Mouse (Mus musculus) lung, adult 18-20 months (tissue): ENCODE measurements at regions not wholly inside any gene's neighbourhood (a gene's known extent, or its start where the extent isn't known, plus 50 kb on each side); places are given as distances from the start of the nearest gene placed in this dataset.

Experiments used
- DNase-seq, 2 experiments: peaks; one replicate each; pipeline ENCODE4 v3.0.0; 2022; ENCODE audit warnings: mixed read lengths in 2 of 2

DNA sequence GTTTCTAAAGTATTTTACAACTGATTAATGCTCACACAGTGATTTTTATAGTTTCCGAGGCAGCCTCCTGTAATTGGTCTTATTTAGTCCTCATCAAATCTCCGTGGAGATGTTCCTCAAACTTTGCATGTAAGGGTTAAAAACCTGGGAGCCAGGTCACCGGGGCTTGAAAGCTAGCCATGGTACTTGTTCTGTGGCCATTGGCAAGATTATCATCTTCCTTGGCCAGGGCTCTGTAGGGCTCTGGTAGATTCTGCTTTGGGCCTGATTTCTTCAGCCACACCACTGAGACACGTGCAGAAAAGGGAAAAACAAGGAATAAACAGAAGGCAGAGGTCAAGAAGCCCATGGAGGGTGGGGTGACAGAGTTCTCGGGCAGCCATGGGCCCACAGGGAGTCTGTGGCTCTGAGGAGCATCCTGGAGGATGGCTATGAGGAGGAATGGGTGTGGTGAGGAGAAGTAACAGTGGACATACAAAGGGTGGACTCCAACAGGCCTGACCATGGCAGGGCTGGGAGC is 50.7 kb upstream of the Eps8l3 start:
- DNase-seq, result no peak

GRCm38 (mm10) chr3:107825468-107825867 is 51.6 kb upstream of the Eps8l3 start:
- DNase-seq, result no peak

DNA sequence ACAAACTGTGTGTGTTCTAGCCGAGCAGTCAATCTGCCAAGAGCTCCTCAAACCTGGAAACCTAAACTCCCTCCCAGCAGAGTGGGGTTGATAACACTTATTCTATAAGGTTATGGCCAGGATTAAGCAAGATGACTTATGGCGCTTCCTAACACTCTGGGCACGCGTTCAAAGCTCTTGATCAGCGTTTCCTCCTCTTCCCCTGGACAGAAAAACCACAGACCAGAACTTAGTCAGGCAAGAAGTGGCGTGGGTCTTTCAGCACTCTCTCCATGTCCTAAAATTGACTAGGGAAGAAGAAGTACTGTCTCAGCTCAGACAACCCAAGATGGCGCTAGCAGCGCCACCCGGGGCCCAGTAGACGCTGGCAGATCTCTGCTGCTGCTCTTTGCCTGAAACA is 52.7 kb upstream of the Eps8l3 start:
- DNase-seq, result no peak

DNA sequence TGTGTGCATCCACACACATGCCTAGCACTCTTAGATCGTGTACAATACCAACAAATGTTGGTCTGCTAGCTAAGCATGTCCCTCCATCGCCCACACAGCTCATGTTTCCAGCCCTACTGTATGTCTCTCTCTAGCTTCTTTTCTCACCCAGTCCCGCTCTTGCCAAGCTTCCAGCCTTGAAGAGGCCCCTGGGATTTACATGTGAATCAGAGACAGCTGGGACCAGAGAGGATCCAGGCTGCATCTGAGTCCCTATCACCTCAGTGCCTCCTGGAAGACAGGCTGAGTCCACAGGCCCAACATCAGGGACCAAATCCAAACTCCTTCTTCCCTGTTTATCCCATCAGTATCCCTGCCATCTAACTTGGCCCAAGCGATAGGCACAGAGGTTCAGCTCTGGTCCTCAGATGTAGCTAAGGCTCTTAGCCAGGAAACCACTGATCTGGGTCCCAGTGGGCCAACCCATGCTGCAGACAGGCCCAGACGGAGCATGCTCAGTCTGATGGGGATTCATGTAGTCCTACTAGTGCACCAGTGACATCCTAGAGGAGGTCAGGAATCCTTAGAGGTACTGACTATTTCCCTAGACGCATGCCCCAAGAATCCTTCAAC is 53.3 kb upstream of the Eps8l3 start:
- DNase-seq, result no peak

- no peak for DNase-seq
These were observed 53.9 kb upstream of the Eps8l3 start for GRCm38 (mm10) chr3:107823177-107823576.

DNA sequence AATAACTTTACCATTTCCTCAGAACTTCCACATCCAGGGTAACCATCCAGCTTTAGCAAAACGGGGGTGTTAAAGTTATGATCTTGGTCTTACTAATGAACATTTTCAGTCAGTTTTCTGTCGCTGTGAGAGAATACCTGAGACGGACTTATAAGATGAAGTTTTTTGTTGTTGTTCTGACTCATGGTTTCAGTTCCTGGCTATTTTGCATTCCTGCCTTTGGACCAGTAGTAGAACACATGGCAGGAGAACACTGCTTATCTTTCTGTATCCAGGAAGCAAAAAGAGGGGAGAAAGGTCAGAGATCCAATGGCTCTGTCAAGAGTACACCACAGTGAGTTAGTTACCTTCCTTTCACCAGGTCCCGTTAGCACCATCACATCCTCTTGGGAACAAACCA is 54.5 kb upstream of the Eps8l3 start:
- DNase-seq, result no peak

GRCm38 (mm10) chr3:107821952-107822351 is 55.1 kb upstream of the Eps8l3 start:
- no peak for DNase-seq

DNA sequence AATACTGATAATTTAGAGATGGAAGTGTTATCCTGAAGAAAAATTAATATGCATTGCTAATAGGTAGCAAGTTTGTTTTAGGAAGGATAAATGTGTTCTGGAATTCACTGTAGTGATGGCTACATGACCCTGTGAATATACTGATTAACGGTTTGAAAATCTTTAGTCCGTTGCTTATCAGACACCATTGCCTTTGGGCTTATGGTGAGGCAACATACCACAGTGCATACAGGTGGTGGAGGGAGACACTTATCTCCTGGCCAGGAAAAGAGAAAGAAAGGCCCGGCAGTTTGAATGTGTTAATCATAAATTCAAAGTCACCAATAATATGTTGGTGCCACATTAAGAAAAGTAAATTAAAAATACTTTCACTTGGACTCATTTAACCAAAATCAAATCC is 57.4 kb upstream of the Eps8l3 start:
- no peak for DNase-seq

DNA sequence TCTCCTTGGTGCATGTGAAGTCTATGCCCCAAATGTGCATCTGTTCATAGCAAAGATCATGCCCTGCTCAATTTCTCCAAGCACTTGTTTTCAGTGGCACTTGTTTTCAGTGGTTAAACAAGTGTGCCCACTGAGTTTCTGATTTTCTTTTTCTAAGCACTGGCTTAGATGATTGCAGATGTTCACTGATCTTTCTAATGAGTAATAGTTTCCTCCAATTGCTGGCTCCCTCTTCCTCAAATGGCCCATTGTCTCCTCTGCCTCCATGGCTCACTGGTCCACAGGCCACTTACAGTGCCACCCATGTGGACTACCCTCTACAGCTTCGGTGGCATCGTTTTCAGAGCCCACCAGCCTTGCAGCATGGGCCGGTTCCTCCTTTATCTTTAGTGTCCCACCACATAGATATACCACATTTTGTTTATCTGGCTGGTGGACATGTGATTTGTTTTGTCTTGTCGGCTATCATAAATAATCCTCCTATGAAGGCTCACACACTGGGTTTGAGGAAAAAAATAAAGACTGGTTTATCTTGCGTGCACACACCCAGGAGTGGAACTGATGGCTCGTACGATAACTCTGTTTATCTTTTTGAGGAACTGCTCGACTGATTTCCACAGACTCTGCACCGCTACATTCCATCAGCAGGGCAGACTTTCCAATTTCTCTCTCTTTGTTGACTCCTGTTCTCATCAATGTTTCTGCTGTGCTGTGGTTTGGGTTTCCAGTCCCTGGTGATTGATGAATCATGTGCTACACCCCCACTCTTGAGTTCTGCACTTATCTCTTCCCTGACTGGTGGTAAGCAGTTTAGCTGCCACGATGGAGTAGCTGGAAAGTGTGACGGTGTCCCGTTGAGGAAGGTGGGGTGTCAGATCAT is 58.2 kb upstream of the Eps8l3 start:
- DNase-seq, result peak in 1 of 2 experiments; percentile 43

DNA sequence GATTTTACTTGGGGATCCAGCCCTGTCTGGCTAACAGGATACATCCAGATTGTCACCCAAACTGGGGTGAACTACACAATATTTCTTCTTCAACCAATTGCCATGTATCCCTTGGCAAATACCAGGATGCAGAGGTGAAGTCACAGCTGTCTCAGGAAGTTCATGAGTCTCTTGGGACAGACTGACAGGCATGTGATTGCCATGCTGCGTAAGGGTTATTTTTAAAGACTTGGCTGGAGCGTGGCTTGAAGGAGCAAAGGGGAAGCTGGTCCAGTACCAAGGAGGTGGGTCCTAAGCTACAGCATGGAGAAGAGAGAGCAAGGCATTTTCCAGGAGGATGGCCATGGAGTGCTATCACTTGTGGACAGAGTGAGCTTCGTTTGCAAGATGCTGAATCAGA is 55.8 kb upstream of the Csf1 start:
- no peak for DNase-seq

- no peak for DNase-seq
These were observed 54.0 kb upstream of the Csf1 start for GRCm38 (mm10) chr3:107814280-107814679.

DNA sequence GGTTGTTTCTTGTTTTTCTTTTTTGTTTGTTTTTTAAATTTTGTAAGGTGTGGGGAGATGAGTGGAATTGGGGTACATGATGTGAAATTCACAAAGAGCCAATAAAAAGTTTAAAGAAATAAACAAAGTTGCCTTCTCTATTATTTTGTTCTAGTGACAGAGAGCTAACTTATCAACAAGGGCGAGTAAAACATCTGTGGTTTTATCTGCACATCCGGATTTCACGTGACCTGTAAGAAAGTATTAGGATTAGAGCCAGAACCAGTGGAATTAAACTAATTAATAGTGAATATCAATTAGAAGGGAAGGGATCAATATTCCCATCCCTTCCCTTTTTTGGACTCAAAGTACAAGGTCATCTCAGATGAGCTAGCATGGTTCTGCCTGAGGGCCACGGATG is 52.6 kb upstream of the Csf1 start:
- no peak for DNase-seq

DNA sequence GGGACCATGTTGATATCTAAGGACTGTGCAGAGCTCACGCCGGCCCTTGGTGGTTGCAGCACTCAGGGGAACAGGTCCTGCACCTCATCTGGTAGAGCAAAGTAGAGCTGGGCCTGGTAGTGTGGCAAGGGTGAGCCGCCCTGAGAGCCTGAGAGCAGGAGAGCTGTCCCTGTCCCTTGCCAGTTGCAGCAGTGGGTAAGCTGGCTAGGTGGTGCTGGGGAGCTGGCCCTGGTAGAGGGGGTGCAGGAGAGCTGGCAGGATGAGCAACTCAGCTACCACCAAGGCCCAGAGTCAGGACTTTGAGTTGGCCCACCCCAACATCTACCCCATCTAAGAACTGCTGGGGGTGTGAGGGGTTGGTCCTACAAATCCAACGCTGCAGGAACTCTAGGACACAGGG is 52.1 kb upstream of the Csf1 start:
- DNase-seq, result no peak

GRCm38 (mm10) chr3:107810452-107811050 is 50.3 kb upstream of the Csf1 start:
- DNase-seq, result no peak
